Mouse (Mus musculus): ENCODE measurements around the gene Gm45261. TPM values are rescaled to one million over a fixed set of nuclear protein-coding genes. Genes with fewer than 3 reads are reported as not detected.

Gm45261 gene
- total RNA-seq, 4 experiments from 2014 or later, result not detected

GRCm38 (mm10) chr1:80410229-80410973 lies 50.8 kb downstream of the Gm45261 start:
- no peak for DNase-seq (ENCODE audit: low spot score in 2 of 2)

- no peak for DNase-seq (ENCODE audit: low spot score in 2 of 2)
These were observed 51.7 kb downstream of the Gm45261 start for GRCm38 (mm10) chr1:80409467-80410105.

- peak; percentile 21 to 23 for DNase-seq (ENCODE audit: low spot score in 2 of 2)
These were observed 52.7 kb downstream of the Gm45261 start for GRCm38 (mm10) chr1:80408586-80408985.

- DNase-seq (ENCODE audit: low spot score in 2 of 2), result no peak
These were observed 57.1 kb downstream of the Gm45261 start for GRCm38 (mm10) chr1:80404196-80404595.

- DNase-seq (ENCODE audit: low spot score in 2 of 2), result no peak
These were observed 57.8 kb downstream of the Gm45261 start for GRCm38 (mm10) chr1:80403366-80403893.

- no peak for DNase-seq (ENCODE audit: low spot score in 2 of 2)
These were observed 59.3 kb downstream of the Gm45261 start for GRCm38 (mm10) chr1:80401961-80402360.

Other genes starting within 250 kb of the Gm45261 start
- gene Fam124b, start 243.0 kb downstream of the Gm45261 start, total RNA-seq (2022), result under 1 TPM in 1 of 4 experiments, not detected in 3; 0.14 TPM
- gene Cul3, start 121.0 kb downstream of the Gm45261 start, total RNA-seq (2022), result 100 to 1,000 TPM; 121 to 151 (median 142) TPM